14 mouse cellular contexts compared by ENCODE assay signal in genomic region chr7:99395908-99396616, GRCm38 (mm10). TPM values are rescaled to one million over a fixed set of nuclear protein-coding genes. Genes with fewer than 3 reads are reported as not detected.
DNase-seq lines count a peak whose midpoint lies in the region; ATAC-seq lines count a peak whose summit lies in the region.
"Had no signal": no experiment of that assay in that cellular context is flagged by ENCODE, and none has a peak within 500 bp of the region (broad histone marks: within the 10 kb centered on the region; RNA-seq: fewer than 3 reads in every experiment).

No protein-coding gene starts in this region.

- 69% methylated on average over 11 of the region's 11 CpGs for WGBS in neural tube, embryonic 12.5 days
- 66% methylated on average over 11 of the region's 11 CpGs for WGBS in neural tube, embryonic 15.5 days

- no peak overlapping the region; the same call in 1 of the 2 replicates for H3K9ac ChIP-seq in neural tube, embryonic 12.5 days
- H3K9ac ChIP-seq in neural tube, embryonic 15.5 days (replicated peaks), result no peak overlapping the region
- H3K9ac ChIP-seq: liver, embryonic 15.5 days; midbrain, embryonic 12.5 days had no signal

- peak overlapping the region; percentile 20; the same call in 1 of the 2 replicates for H3K27ac ChIP-seq in neural tube, embryonic 12.5 days
- H3K27ac ChIP-seq in neural tube, embryonic 15.5 days (replicated peaks), result no peak overlapping the region
- H3K27ac ChIP-seq: liver, embryonic 15.5 days; midbrain, embryonic 12.5 days had no signal

- no peaks in the 10 kb centered on the region for H3K9me3 ChIP-seq in neural tube, embryonic 12.5 days
- H3K9me3 ChIP-seq in neural tube, embryonic 15.5 days (replicated peaks), result no peaks in the 10 kb centered on the region
- H3K9me3 ChIP-seq: liver, embryonic 15.5 days; midbrain, embryonic 12.5 days had no signal

- H3K36me3 ChIP-seq in neural tube, embryonic 12.5 days, result peaks cover 39% of the 10 kb centered on the region
- peaks cover 33% of the 10 kb centered on the region for H3K36me3 ChIP-seq in neural tube, embryonic 15.5 days
- H3K36me3 ChIP-seq: liver, embryonic 15.5 days had no signal

- H3K27me3 ChIP-seq in neural tube, embryonic 12.5 days (replicated peaks), result no peaks in the 10 kb centered on the region
- H3K27me3 ChIP-seq in neural tube, embryonic 15.5 days (replicated peaks), result no peaks in the 10 kb centered on the region
- H3K27me3 ChIP-seq: liver, embryonic 15.5 days; midbrain, embryonic 12.5 days had no signal

- no peak for ATAC-seq in cerebellum, adult (ENCODE audit: insufficient number of reproducible peaks, low FRiP score, low TSS enrichment)
- ATAC-seq in neural tube, embryonic 12.5 days (ENCODE audit: low FRiP score, low read depth), result no peak
- ATAC-seq in neural tube, embryonic 15.5 days (ENCODE audit: low FRiP score), result no peak
- ATAC-seq in monocyte, adult 5-6 weeks (replicated peaks; ENCODE audit: insufficient number of reproducible peaks, low FRiP score, low TSS enrichment, poor library complexity, severe bottlenecking), result no peak

- DNase-seq in cerebellum, adult 9-10 months, result peak; percentile 62
- peak; percentile 57 for DNase-seq in heart, postnatal 4 days
- no peak for DNase-seq in kidney, adult 18-20 months
- DNase-seq in ovary, postnatal 10 days (ENCODE audit: low spot score), result no peak
- DNase-seq: kidney, adult 2 months; layer of hippocampus, postnatal 36 days; right cerebral cortex, postnatal 25 days had no signal

- peaks cover 19% of the 10 kb centered on the region; the same call in 1 of the 2 replicates for H3K4me1 ChIP-seq in neural tube, embryonic 12.5 days
- H3K4me1 ChIP-seq in neural tube, embryonic 15.5 days, result peaks cover 33% of the 10 kb centered on the region
- H3K4me1 ChIP-seq: liver, embryonic 15.5 days had no signal

- H3K4me3 ChIP-seq in neural tube, embryonic 12.5 days, result no peak overlapping the region
- no peak overlapping the region for H3K4me3 ChIP-seq in neural tube, embryonic 15.5 days (replicated peaks)
- H3K4me3 ChIP-seq: liver, embryonic 15.5 days; midbrain, embryonic 12.5 days had no signal

- H3K4me2 ChIP-seq in neural tube, embryonic 12.5 days (replicated peaks), result no peak overlapping the region
- no peak overlapping the region for H3K4me2 ChIP-seq in neural tube, embryonic 15.5 days
- H3K4me2 ChIP-seq: liver, embryonic 15.5 days; midbrain, embryonic 12.5 days had no signal

RNA-seq across cellular contexts. Expression of gene Gdpd5, which starts 14.8 kb away (rescaled TPM):
- polyA plus RNA-seq in neural tube, embryonic 12.5 days (2016; fragmentation: Nextera tagmentation; extraction: Ambion mirVana), result 51.6 and 60.8 TPM in 2 replicates
- polyA plus RNA-seq in neural tube, embryonic 15.5 days (2015; fragmentation: Nextera tagmentation; extraction: Ambion mirVana), result 41.2 and 45.7 TPM in 2 replicates
- total RNA-seq in heart, postnatal 4 days (2021), result 10 to 100 TPM; 40.7 to 42.6 TPM
- total RNA-seq in monocyte, adult 5-6 weeks (2017), result 1.3 to 1.6 TPM (median 1.5 TPM) in 3 replicates
- total RNA-seq: common myeloid progenitor, adult 5-6 weeks had no signal

RNA-seq across cellular contexts. Expression of gene Serpinh1, which starts 43.0 kb away (rescaled TPM):
- 640 and 651 TPM in 2 replicates for polyA plus RNA-seq in neural tube, embryonic 12.5 days (2016; fragmentation: Nextera tagmentation; extraction: Ambion mirVana)
- 332 and 435 TPM in 2 replicates for polyA plus RNA-seq in neural tube, embryonic 15.5 days (2015; fragmentation: Nextera tagmentation; extraction: Ambion mirVana)
- 100 to 1,000 TPM; 557 to 601 TPM for total RNA-seq in heart, postnatal 4 days (2021)
- not detected in 3 replicates for total RNA-seq in monocyte, adult 5-6 weeks (2017)

Comparison
In these comparisons a context has a peak if more than half of its experiments do, and no peak if none do; other contexts are left out.
1. DNase-seq: peak in cerebellum, adult 9-10 months (single experiment) and heart, postnatal 4 days (single experiment); none in kidney, adult 18-20 months (single experiment) and ovary, postnatal 10 days (single experiment).
2. RNA of gene Gdpd5, which starts 14.8 kb away (total RNA-seq): 40.7 to 42.6 TPM in heart, postnatal 4 days; 1.3 to 1.6 TPM in monocyte, adult 5-6 weeks; every median in the first group is over 10 times any median in the second.
3. RNA of gene Serpinh1, which starts 43.0 kb away (total RNA-seq): 557 to 601 TPM in heart, postnatal 4 days; not detected in monocyte, adult 5-6 weeks; every median in the first group is over 100 times any median in the second.